Mouse (Mus musculus): ENCODE results near the gene Cpne7.
"Not testable (repeated sequence)": the region's sequence is repeated elsewhere in the genome, so short reads cannot be mapped to it uniquely, and the experiment has no call there.

Cpne7 gene

DNA sequence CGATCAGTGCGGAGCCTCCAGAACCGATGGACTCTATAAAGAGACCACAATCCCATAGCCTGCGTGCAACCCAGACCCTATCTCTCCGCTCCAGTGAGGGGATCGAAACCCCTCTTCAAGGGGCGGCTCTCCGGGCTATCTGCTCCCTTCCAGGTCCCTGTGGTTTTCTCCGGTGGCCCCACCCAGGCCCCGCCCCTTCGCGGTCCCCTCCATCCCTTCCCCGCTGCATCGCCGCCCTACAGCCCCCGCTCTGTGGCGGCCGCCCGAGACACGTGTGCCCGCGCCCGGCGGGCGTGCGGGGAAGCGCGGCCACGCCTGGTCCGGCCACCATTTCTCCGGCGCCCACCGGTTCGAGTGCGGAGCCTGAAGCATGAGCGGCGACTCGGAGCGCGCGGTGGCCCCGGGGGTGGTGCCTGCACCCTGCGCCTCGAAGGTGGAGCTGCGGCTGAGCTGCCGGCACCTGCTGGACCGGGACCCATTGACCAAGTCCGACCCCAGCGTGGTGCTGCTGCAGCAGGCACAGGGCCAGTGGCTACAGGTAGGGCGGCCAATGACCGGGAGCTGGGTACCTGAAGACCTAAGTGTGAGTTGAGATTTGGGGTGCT lies at the start of gene Cpne7:
TSS of gene Cpne7 (plus strand) at position 248 of the 605 bp plus-strand sequence.
- no peak for DNase-seq (ENCODE audit: inconsistent ontology term)

DNA sequence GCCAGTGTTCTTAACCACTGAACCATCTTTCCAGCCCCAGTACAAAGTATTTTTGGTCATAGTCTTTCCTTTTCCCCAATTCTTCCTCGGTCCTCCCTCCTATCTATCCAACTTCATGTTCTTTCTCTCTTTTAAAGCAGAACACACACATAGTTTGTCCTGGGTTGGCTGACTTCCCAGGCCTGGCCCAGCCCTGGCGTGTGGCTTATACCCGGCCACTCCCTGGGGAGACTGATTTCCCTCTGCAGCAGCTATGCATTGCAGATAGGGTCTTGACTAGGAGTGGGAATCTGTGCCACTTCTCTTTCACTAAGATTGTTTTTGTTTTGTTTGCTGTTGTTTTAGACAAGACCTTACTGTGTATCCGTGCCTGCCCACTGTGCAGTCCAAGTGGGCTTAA lies 46.0 kb upstream of the Cpne7 start:
- peak; percentile 27 for DNase-seq (ENCODE audit: inconsistent ontology term)

DNA sequence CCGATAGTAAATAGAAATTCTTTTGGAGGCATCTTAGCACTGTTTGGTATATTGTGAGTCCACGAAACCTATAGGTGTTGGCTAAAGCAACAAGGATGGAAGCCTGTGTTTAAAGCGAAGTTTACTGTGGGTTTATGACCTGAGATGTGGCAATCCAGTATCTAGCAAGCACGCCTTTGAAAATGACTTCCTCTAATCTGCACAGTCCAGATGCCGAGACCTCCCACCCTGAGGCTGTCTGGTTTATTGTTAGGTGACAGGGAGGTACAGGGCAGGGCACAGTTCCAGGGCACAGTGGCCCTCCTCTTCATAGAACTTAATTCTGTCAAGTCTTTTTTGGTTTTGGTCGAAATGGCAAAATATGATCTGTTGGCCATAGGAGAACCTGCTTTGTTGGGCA lies 40.0 kb upstream of the Cpne7 start:
- no peak for DNase-seq (ENCODE audit: inconsistent ontology term)

DNA sequence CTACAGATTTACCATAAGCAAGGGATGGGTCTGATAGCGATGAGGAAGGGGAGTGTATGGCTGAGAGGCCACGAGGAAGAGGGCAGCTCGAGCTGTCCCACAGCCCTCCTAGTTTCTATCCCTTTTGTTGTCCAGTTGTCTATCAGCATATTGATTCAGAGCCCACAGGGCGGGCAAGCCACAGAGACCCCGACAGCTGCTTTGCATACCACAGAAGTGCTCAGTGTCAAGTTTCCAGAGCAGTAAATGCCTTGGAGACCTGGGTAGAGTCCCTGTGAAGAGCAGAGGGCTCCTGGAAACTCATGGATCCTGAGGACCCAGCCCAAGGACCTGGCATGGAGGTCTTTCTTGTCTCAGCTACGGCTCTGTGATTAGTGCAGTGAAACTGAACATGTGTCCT lies 34.2 kb upstream of the Cpne7 start:
- DNase-seq (ENCODE audit: inconsistent ontology term): no peak

DNA sequence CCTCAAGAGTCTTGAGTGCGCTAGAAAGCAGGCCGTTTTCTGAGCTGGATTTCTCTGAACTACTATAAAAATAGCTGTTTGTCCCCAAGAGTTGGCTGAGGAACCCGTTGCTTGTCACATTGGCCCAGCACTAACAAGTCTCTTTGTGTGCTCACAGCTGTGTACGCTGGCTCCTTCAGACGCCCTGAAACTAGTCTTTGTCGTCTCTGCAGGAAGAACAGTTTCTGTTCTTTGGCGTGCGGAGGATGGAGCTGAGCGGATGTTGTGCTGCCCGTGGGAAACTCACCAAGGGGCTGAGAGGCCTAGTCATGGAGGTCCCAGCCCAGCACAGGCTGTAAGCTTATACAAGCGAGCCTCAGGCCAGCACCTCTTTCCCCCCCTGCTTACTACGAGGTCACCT lies 33.6 kb upstream of the Cpne7 start:
- no peak for DNase-seq (ENCODE audit: inconsistent ontology term)

DNA sequence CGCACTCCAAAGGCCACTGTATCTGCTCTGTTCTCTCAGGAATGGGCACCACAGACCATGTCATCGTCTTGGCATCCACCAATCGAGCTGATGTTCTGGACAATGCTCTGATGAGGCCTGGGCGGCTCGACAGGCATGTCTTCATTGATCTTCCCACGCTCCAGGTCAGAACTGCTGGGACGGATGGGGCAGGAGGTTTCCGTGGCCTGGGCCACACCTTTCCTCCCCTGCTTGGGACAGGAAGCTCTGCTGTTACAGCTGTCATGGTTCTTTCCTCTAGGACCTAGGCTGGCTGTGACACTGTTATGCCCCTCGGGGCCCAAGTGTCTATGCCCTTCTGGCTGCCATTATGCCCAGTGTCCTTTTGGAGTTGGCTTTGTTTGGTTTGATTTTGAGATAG lies 29.9 kb upstream of the Cpne7 start:
- DNase-seq (ENCODE audit: inconsistent ontology term): no peak

DNA sequence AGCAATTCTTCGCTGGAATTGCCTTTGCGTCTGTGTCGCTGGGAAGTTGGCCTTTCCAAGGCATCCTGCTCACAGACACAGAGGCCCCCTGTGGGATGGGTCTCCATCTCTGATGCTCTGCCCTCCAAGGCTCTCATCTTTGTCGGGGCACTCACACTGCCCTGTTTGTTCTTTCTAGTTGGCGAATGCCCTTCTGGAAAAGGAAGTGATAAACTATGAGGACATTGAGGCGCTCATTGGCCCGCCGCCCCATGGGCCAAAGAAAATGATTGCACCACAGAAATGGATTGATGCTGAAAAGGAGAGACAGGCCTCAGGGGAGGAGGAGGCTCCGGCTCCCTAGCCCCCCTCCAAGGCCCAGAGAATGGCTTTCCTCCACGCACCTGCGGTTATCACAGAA lies 20.0 kb upstream of the Cpne7 start:
- no peak for DNase-seq (ENCODE audit: inconsistent ontology term)

DNA sequence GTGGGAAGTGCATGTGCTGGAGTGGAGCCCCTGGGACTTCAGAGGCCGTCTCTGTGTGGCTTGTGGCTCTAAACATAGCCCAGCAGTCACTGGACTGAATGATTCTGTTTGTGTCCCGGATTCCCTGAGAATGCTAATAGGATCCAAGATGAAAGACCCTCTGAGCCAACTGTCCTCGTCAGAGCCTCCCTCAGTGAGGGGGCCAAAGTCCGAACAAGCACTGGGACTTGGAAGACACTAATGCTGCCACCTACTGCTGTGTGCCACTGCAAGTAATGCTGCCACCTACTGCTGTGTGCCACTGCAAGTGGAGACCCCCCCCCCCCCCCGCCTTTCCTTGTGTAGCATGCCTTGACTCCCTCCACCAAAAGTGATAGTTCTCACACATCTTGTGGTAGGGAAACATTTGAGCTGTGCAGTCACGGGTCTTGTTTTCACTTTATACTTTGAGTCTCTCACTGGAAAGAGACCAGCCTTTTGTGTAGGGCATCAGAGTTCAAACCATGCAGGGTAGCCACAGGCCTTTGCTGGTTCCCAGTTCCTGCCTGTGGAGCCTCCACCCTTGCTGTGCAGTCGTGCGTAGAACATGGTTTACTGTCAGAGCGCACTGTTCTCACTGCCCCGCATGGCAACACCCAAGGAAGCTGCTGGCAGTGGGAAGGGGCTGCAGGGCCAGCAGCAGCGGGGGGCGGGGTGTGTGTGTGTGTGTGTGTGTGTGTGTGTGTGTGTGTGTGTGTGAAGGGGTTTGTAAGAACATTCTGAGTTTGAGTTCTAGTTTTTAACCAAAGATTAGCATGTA lies 19.2 kb upstream of the Cpne7 start:
- peak; percentile 64 for DNase-seq (ENCODE audit: inconsistent ontology term)

DNA sequence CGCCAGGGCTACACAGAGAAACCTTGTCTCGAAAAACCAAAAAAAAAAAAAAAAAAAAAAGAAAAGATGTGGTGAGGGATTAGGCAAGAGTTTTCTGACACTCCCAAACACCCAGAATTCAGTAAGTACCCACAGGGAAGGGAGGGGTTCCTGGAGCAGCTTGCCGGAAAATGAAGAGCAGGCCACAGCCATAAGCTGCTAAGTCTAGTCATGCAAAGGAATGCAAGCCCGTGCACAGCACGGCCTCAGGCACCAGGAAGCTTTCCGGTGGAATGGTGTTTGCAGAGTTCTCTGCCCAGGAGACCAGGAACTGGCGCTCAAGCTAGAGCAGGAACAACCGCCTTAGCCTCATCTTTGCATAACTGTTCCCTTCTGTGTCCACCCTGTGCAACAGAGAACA lies 16.9 kb upstream of the Cpne7 start:
- DNase-seq (ENCODE audit: inconsistent ontology term): peak; percentile 82

DNA sequence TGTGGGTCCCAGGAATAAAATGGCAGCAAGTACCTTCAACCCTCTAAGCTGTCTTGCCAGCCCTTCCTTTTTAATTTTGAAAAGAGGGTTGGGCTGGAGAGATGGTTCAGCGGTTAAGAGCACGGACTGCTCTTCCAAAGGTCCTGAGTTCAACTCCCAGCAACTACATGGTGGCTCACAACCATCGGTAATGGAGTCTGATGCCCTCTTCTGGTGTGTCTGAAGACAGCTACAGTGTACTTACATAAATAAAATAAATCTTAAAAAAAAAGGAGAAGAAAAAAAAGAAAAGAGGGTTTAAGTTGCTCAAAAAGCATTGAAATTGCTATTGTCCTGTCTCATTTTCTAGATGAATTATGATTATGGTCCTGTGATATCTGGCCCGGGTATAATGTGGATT lies 15.9 kb upstream of the Cpne7 start:
- DNase-seq (ENCODE audit: inconsistent ontology term): no peak

DNA sequence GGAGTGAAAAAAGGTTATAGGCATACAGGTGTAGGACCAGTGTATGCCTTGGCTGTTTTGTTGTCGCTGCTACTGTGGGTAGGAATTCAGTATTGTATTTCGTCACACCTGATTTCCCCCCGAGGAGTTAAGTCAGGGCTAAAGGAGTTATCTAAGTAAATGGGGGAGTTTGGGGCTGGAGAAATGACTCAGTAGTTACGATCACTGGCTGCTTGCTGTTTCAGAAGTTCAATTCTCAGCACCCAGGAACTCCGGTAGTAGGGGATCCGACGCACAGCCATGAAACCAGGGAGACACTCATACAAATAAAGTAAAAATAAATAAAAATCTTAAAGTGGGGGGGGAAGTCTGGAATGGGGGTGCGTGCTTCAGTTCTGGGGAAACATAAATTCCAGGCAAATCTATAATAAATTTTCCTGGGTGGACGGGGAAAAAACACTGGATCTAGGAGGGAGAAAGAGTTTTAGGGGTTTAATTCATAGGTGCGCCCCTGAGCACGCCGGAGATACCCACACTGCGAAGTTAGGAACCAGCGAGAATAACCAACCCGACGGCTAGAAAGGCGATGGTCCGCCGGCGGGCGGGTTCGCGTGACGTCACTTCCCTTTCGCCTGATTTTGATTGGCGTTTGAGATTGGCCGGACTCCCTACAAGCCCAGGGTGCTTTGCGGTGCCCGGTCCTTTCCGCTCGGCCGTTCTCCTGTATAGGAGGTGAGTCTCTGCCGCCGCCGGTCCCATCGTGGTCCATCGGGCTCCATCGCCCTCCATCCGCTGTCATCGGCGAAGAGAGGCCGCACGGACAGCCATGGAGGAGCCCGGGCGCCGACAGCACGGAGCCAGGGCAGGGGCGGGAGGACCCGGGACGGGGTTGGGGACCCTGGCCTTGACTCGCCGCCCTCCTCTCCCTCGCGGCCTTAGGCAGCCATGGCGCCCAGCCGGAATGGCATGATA lies 15.2 kb upstream of the Cpne7 start, which contains the start of gene Rpl13:
TSS of gene Rpl13 (plus strand) at position 616 of the 951 bp plus-strand sequence.
- DNase-seq (ENCODE audit: inconsistent ontology term): peak; percentile 96

DNA sequence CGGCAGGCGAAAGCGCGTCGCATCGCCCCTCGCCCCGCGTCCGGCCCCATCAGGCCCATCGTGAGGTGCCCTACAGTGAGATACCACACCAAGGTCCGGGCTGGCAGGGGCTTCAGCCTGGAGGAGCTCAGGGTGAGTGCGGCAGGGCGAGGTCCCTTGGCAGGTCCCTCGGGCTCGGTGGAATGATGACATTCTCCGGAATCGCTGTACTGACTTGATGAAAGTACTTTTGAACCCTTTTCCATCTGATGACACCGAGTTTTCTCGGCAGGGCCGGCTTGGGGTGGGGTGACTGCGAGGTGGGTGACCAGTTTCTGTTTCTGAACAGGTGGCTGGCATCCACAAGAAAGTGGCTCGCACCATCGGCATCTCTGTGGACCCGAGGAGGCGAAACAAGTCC lies 14.3 kb upstream of the Cpne7 start:
- DNase-seq (ENCODE audit: inconsistent ontology term): not testable (repeated sequence)

DNA sequence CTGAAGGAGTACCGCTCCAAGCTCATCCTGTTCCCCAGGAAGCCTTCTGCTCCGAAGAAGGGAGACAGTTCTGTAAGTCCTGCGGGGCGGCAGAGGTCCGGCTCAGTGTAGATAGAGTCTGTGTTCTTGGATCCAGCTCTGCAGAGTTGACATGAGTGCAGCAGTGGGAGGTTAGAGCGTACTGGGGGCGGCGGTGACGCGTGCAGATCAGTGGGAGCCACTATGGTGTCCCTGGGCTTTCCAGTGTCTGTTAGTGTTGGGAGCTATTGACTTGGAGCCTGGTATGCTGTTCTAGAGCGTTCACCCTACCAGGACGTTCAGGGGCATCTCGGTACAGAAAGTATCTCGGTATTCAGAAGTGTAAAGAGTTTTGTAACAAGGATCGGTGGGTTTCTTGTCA lies 13.9 kb upstream of the Cpne7 start:
- no peak for DNase-seq (ENCODE audit: inconsistent ontology term)

DNA sequence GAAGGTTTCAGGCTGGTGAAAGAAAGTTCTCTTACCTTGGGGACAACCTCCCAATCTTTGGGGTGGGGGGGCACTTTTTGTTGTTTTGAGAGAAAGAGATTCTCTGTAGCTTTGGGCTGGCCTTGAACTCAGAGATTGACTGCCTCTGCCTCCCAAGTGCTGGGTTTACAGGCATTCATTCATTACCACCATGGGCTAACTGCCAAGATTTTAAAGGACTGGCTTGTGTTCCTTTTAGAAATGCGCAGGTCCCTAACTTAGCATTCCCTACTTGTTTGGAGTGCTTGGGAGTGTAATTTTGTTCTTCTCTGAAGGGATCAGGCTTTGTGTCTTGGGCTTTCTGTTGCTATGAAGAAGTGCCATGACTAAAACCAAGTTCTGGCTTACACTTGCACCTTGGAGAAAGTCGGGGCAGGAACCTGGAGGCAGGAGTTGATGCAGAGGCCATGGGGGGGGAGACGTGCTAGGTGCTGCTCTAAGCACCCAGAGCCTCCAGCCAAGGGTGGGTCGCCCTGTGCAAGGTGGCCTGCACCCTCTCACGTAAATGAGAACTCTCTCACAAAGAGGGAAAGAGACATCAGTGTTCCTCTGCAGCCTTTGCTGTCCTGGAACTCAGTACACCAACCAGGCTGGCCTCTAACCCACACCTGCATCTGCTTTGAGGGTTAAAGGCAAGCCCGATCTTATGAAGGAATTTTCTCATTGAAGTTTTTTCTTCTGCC lies 13.0 kb upstream of the Cpne7 start:
- no peak for DNase-seq (ENCODE audit: inconsistent ontology term)

DNA sequence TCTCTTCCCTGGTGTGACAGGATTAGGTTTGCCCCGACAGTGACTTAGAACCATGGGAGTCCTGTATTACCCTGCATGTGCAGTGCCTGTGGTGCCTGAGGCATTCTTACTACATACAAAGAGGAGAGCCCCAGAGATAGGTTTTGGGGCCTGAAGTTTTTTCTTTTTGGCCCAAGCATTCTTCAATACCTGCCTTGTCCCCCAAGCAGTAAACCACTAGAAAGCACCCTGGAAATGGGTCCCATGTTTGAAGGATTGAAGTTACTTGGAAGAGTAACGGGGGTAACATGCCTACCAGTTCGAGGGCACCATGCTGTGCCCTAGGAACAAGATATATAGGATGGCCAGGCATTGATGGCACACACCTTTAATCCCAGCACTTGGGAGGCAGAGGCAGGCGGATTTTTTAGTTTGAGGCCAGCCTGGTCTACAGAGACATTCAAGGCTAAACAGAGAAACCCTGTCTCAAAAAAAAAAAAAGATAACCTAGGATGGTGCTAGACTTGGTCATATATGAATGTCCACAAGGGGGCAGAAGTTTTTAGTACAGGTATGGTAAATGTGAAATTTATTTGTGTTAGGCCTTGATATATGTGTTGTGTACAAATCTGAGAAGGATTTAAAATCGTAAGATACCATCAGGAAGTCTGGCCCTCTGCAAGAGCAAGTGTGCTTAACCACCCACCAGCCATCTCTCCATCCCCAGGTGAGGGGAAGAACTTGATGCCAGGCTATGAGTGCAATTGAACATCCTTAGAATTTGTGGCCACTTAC lies 11.4 kb upstream of the Cpne7 start:
- DNase-seq (ENCODE audit: inconsistent ontology term): peak; percentile 33

DNA sequence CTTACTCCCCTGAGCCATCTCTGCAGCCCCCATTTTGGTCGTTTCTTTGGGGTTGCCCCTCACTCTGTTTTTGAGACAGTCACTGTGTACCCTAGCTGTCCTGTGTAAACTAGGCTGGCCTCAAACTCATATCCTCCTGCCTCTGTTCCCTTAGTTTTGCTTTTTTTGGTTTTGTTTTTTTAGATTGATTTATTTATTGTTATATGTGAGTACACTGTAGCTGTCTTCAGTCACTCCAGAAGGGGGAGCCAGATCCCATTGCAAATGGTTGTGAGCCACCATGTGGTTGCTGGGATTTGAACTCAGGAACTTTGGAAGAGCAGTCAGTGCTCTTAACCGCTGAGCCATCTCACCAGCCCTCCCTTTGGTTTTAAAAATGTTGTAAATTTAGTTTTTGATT lies 10.6 kb upstream of the Cpne7 start:
- no peak for DNase-seq (ENCODE audit: inconsistent ontology term)

DNA sequence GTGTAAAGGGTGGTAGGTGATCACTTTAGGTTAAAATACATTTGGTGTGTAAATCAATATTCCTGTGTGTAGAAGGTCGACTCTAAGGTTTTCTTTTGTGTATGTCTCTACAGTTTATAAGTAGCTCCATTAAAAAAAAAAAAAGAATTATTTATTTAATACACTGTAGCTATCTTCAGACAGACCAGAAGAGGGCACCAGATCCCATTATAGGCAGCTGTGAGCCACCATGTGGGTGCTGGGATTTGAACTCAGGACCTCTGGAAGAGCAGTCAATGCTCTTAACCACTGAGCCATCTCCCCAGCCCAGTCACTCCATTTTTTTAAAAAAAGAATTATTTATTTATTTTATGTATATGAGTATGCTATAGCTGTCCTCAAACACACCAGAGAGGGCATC lies 9.2 kb upstream of the Cpne7 start:
- no peak for DNase-seq (ENCODE audit: inconsistent ontology term)

DNA sequence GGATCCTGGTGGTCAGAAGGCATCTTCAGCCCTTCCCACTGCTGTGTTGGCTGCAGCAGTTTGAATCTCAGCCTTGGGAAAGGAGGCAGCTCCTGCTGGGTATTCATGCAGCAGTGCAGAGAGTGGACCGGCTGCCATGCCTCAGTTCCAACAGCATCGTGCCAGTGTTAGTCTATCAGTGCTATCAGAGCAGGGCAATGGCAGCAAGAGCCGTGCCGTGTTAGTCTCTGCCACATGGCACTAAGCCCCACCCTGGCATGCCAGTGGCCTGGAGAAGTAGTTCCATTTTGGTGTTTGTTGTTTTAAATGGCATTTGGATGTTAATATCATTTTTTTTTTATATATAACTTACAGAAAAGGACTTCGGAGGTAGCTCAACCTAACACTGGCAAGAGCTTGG lies 8.2 kb upstream of the Cpne7 start:
- no peak for DNase-seq (ENCODE audit: inconsistent ontology term)

DNA sequence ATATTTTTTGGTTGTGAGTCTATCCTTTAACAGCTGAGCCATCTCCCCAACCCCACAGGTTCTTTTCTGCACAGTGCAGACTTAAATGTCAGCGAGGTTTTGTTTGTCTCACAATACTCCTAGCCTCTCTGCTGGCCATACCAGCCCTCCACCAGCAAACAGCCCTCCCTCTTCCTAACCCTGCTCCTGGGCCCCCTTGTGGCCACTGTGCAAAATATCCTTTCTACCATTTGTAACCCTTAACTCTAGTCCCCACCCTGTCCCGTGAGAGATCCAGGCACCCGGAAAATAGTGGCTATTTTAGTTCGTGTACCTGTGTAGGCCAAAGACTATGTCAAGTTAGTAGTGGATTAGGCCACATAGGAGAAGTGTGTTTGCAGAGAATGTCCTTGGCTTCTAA lies 6.5 kb upstream of the Cpne7 start:
- peak; percentile 63 for DNase-seq (ENCODE audit: inconsistent ontology term)

DNA sequence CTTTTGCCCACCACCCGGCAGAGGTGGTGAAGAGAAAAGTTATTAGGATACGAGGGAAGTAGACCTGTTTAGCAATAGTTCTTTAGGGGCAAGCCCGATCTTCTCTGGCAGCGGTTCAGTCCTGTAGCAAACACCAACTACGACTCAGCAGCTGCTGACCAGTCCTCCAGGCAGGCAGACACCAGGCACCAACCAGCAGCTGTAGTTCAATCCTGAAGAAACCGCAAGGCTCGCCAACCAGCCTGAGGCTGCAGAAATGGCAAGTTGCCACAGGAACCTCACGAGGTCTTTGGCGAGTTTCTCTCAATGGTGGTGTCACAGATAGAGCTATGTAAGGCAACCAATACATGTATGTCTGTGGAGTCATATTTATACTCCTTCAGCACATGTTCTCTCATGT lies 4.3 kb upstream of the Cpne7 start:
- no peak for DNase-seq (ENCODE audit: inconsistent ontology term)

DNA sequence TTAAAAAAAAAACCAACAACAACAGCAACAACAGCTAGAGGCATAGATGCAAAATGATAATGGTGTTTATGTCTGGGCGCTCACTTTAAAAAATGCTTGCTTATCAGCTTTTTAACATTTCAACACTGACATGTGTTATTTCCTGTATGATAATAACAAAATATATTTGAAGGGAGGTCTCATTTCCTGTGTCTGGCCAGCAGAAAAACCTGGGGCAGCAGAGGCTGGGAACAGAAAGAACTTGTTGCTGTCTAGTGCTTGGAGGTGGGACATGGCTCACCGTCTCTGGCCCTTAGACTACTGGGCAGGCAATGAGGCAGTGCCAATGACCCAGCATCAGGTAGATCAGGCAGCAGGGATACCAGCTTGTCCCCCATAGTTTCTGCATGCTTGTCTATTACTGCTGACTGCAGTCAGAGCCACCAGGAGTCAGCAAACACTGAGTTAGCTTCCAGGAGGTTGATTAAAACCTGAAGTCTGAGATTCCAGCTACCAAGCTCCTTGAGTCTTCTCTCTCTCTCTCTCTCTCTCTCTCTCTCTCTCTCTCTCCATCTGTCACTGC lies 3.2 kb upstream of the Cpne7 start:
- DNase-seq (ENCODE audit: inconsistent ontology term): no peak
